Mouse (Mus musculus) liver, adult 2 months (tissue): ENCODE data around the gene Tmem198b. TPM values are rescaled to one million over a fixed set of nuclear protein-coding genes. Genes with fewer than 3 reads are reported as not detected.
A peak's percentile ranks its signal among the peaks of the same experiment; 100 is the strongest.

Experiments used
- DNase-seq: peaks from one replicate; pipeline ENCODE4 v3.0.0-alpha.2; 2011; ENCODE audit warnings: low read depth, low spot score; ENCODE audit errors: extremely low read depth
- H3K27ac ChIP-seq: fragments of 200-500 bp; replicated peaks from 2 replicates; pipeline ENCODE4 v1.5.1; 2012; ENCODE audit warnings: low read depth, mild to moderate bottlenecking, control low read depth, inconsistent platforms, low read length; ENCODE audit not compliant: insufficient read depth
- H3K27me3 ChIP-seq: fragments of 200-500 bp; 2 replicates; pipeline ENCODE4 v1.6.1; 2012; ENCODE audit warnings: mild to moderate bottlenecking, moderate library complexity, low read length, inconsistent platforms; ENCODE audit not compliant: control insufficient read depth, insufficient read depth
- H3K36me3 ChIP-seq: fragments of 200-500 bp; 2 replicates; pipeline ENCODE4 v1.6.1; 2012; ENCODE audit warnings: low read length, inconsistent platforms; ENCODE audit not compliant: control insufficient read depth, insufficient read depth
- H3K4me1 ChIP-seq: fragments of 200-500 bp; 2 replicates; pipeline ENCODE4 v1.6.1; 2011; ENCODE audit warnings: low read length; ENCODE audit not compliant: control insufficient read depth, insufficient read depth
- H3K4me3 ChIP-seq: fragments of 200-500 bp; 2 replicates; pipeline ENCODE4 v1.5.1; 2011; ENCODE audit warnings: low read depth, mild to moderate bottlenecking, control low read depth, low read length, moderate library complexity; ENCODE audit not compliant: insufficient read depth
- H3K79me2 ChIP-seq: fragments of 200-500 bp; 2 replicates; pipeline ENCODE4 v1.6.1; 2012; ENCODE audit warnings: inconsistent platforms, mild to moderate bottlenecking, low read length, moderate library complexity; ENCODE audit not compliant: control insufficient read depth, insufficient read depth
- H3K9ac ChIP-seq: fragments of 200-500 bp; 2 replicates; pipeline ENCODE4 v1.6.1; 2012; ENCODE audit warnings: low read depth, mild to moderate bottlenecking, control low read depth, inconsistent platforms, low read length
- CTCF ChIP-seq: fragments of 200-500 bp; IDR thresholded peaks from 2 replicates; pipeline ENCODE4 v1.5.1; 2011; ENCODE audit warnings: low read depth, low read length, control low read depth
- POLR2A ChIP-seq: fragments of 200-500 bp; IDR thresholded peaks from 2 replicates; pipeline ENCODE4 v1.6.1; 2011; ENCODE audit warnings: low read length, control low read depth; ENCODE audit not compliant: insufficient read depth; ENCODE audit errors: extremely low read depth
- WGBS: fragments of 180-500 bp; shearing (Covaris S2); methylation state at CpG from one replicate; pipeline ENCODE4 v1.1.7; 2018; 5-methylcytosine and 5-hydroxymethylcytosine counted together
- polyA plus RNA-seq: library from polyadenylated mRNA; depleted of rRNA; stranded (reverse); fragments of >200 nt; gene quantifications from 2 replicates; pipeline ENCODE4 v1.2.3, GENCODE M21; 2012
- total RNA-seq: library from RNA; depleted of rRNA; stranded (reverse); fragments of >200 nt; gene quantifications from 2 replicates; pipeline ENCODE4 v1.2.3, GENCODE M21; 2014

Gene Tmem198b
- total and polyA plus RNA-seq, 2 experiments, result 1.3 to 5.7 TPM

- peaks cover 16% of the 10 kb centered on the region; the same call in 1 of the 2 replicates for H3K79me2 ChIP-seq
- DNase-seq, result peak; percentile 83
- TF ChIP-seq POLR2A (peak; percentile 71), CTCF (peak; percentile 20; the same call in 1 of the 2 replicates)
- H3K9ac ChIP-seq, result peak overlapping the region; percentile 83
- under 1% methylated on average over 70 of the region's 70 CpGs for WGBS
- peak overlapping the region; percentile 81 for H3K27ac ChIP-seq
- no peaks in the 10 kb centered on the region for H3K27me3 ChIP-seq
- peaks cover 20% of the 10 kb centered on the region for H3K4me1 ChIP-seq
- peaks cover 3% of the 10 kb centered on the region; the same call in 1 of the 2 replicates for H3K36me3 ChIP-seq
- peak overlapping the region; percentile 83 for H3K4me3 ChIP-seq
These were observed 1.2 kb upstream of the Tmem198b start for GRCm38 (mm10) chr10:128805092-128806000.

GRCm38 (mm10) chr10:128803771-128804270 lies 349 bp downstream of the Tmem198b start, which contains the start of gene Dnajc14:
TSS of gene Dnajc14 (plus strand) at chr10:128804062.
- peak within 1 kb of the TSS; percentile 81 for H3K27ac ChIP-seq
- no peaks in the 10 kb centered on the region for H3K27me3 ChIP-seq
- WGBS, result 13% methylated on average over 14 of the region's 14 CpGs
- no peak for TF ChIP-seq POLR2A
- no peak for TF ChIP-seq CTCF
- peak within 1 kb of the TSS; percentile 83 for H3K9ac ChIP-seq
- peaks cover 19% of the 10 kb centered on the region for H3K4me1 ChIP-seq
- H3K36me3 ChIP-seq, result peaks cover 8% of the 10 kb centered on the region; the same call in 1 of the 2 replicates
- peaks cover 14% of the 10 kb centered on the region; the same call in 1 of the 2 replicates for H3K79me2 ChIP-seq
- H3K4me3 ChIP-seq, result peak within 1 kb of the TSS; percentile 83
- no peak for DNase-seq

GRCm38 (mm10) chr10:128803361-128803760 lies 809 bp downstream of the Tmem198b start:
- Histone ChIP-seq H3K27ac (peak overlapping the region; percentile 34), H3K27me3 (no peaks in the 10 kb centered on the region), H3K4me1 (peaks cover 17% of the 10 kb centered on the region), H3K4me3 (peak overlapping the region; percentile 77; the same call in 1 of the 2 replicates), H3K9ac (peak overlapping the region; percentile 1; the same call in 1 of the 2 replicates), H3K79me2 (peaks cover 10% of the 10 kb centered on the region; the same call in 1 of the 2 replicates), H3K36me3 (peaks cover 11% of the 10 kb centered on the region)
- no peak for DNase-seq
- TF ChIP-seq CTCF (no peak), POLR2A (no peak)
- 58% methylated on average over 6 of the region's 6 CpGs for WGBS

- Histone ChIP-seq H3K27me3 (no peaks in the 10 kb centered on the region), H3K4me1 (peaks cover 17% of the 10 kb centered on the region), H3K27ac (no peak overlapping the region), H3K79me2 (peaks cover 8% of the 10 kb centered on the region; the same call in 1 of the 2 replicates), H3K4me3 (no peak overlapping the region), H3K9ac (no peak overlapping the region), H3K36me3 (peaks cover 15% of the 10 kb centered on the region)
- DNase-seq, result no peak
- WGBS, result 83% methylated on average over 4 of the region's 4 CpGs
- TF ChIP-seq POLR2A, result no peak
- no peak for TF ChIP-seq CTCF
These were observed 1.2 kb downstream of the Tmem198b start for GRCm38 (mm10) chr10:128802956-128803355.

GRCm38 (mm10) chr10:128801981-128802495 lies 2.1 kb downstream of the Tmem198b start:
- WGBS, result 93% methylated on average over 16 of the region's 16 CpGs
- peaks cover 3% of the 10 kb centered on the region; the same call in 1 of the 2 replicates for H3K79me2 ChIP-seq
- no peak overlapping the region for H3K27ac ChIP-seq
- no peak overlapping the region for H3K9ac ChIP-seq
- no peak overlapping the region for H3K4me3 ChIP-seq
- no peaks in the 10 kb centered on the region for H3K27me3 ChIP-seq
- peaks cover 13% of the 10 kb centered on the region for H3K4me1 ChIP-seq
- DNase-seq, result no peak
- TF ChIP-seq CTCF, result no peak
- no peak for TF ChIP-seq POLR2A
- H3K36me3 ChIP-seq, result peaks cover 17% of the 10 kb centered on the region
